Mouse (Mus musculus) CH12.LX (cell line): ENCODE results near the gene Olfr1136. TPM values are rescaled to one million over a fixed set of nuclear protein-coding genes. Genes with fewer than 3 reads are reported as not detected.

Source experiments
- DNase-seq: peaks from one replicate; pipeline ENCODE4 v3.0.0-alpha.2; 2013; ENCODE audit errors: extremely low read depth
- H3K27ac ChIP-seq: 2 replicates; pipeline ENCODE4 v1.5.1; 2012; ENCODE audit warnings: low read depth, mild to moderate bottlenecking, control low read depth, moderate library complexity; ENCODE audit not compliant: insufficient read depth
- H3K27me3 ChIP-seq: replicated peaks from 2 replicates; pipeline ENCODE3; 2012; ENCODE audit warnings: inconsistent platforms
- H3K36me3 ChIP-seq, 2 experiments: replicated peaks in 1 of 2; 2 replicates each; pipeline versions ENCODE3 to v1.6.1; 2012; ENCODE audit warnings: inconsistent platforms in 1 of 2, low read length in 1 of 2, mild to moderate bottlenecking in 1 of 2, mixed read lengths in 1 of 2, moderate library complexity in 1 of 2; ENCODE audit not compliant: control insufficient read depth in 1 of 2, insufficient read depth in 1 of 2
- H3K4me1 ChIP-seq, 2 experiments: 2 replicates each; pipeline ENCODE4 v1.6.1; 2012; ENCODE audit warnings: inconsistent platforms in 1 of 2, moderate library complexity in 1 of 2; ENCODE audit not compliant: insufficient read depth in 2 of 2, control insufficient read depth in 1 of 2
- H3K4me2 ChIP-seq: 2 replicates; pipeline ENCODE4 v1.6.1; 2012; ENCODE audit warnings: low read depth, mild to moderate bottlenecking, control low read depth; ENCODE audit not compliant: poor library complexity, insufficient read depth, severe bottlenecking
- H3K4me3 ChIP-seq, 3 experiments: fragments of 150-350 bp in 1 of 3; sonication (generic) in 1 of 3; replicated peaks in 1 of 3; 2 replicates each; pipeline versions ENCODE3 to v1.5.1; 2011 to 2012; ENCODE audit warnings: low read depth in 2 of 3, low read length in 2 of 3, mild to moderate bottlenecking in 2 of 3, moderate library complexity in 2 of 3, control low read depth in 1 of 3, improper control_type of control experiment in 1 of 3, inconsistent platforms in 1 of 3, mixed read lengths in 1 of 3; ENCODE audit not compliant: poor library complexity in 1 of 3
- H3K79me2 ChIP-seq: replicated peaks from 2 replicates; pipeline ENCODE4 v1.6.1; 2012; ENCODE audit warnings: mild to moderate bottlenecking, moderate library complexity; ENCODE audit not compliant: control insufficient read depth, poor library complexity, insufficient read depth, severe bottlenecking; ENCODE audit errors: extremely low read depth
- H3K9ac ChIP-seq: 2 replicates; pipeline ENCODE4 v1.6.1; 2012; ENCODE audit warnings: low read depth, mild to moderate bottlenecking, control low read depth, moderate library complexity; ENCODE audit not compliant: insufficient read depth
- H3K9me3 ChIP-seq: replicated peaks from 2 replicates; pipeline ENCODE3; 2012; ENCODE audit warnings: low read length, inconsistent platforms, mixed read lengths
- CHD2 ChIP-seq: IDR thresholded peaks from 2 replicates; pipeline ENCODE4 v1.6.1; 2011; ENCODE audit warnings: low read length, improper control_type of control experiment
- ETS1 ChIP-seq: conservative IDR thresholded peaks from 2 replicates; pipeline ENCODE4 v1.6.1; 2012; ENCODE audit warnings: low read depth, mild to moderate bottlenecking, inconsistent platforms, low read length, improper control_type of control experiment, moderate library complexity
- SIN3A ChIP-seq: IDR thresholded peaks from 2 replicates; pipeline ENCODE4 v1.6.1; 2012; ENCODE audit warnings: low read length, improper control_type of control experiment, inconsistent platforms
- TCF12 ChIP-seq: IDR thresholded peaks from 2 replicates; pipeline ENCODE4 v1.6.1; 2014; ENCODE audit warnings: low read depth, mild to moderate bottlenecking, inconsistent platforms, low read length, improper control_type of control experiment
- dilution Hi-C: fragments of 300-500 bp; cut with MboI; formaldehyde crosslinking; loops from 2 replicates; pipeline ENCODE4 v1.14.3; 2020; ENCODE audit warnings: low sequenced_read_pairs; ENCODE audit not compliant: extremely low pct_unique_long_range_greater_than_20kb, extremely low pct_ligation_motif_present
- in situ Hi-C: fragments of 300-500 bp; cut with MboI; formaldehyde crosslinking; loops from 3 replicates; pipeline ENCODE4 v1.14.3; 2019; ENCODE audit warnings: low sequenced_read_pairs, low pct_ligation_motif_present, low pct_unique_long_range_greater_than_20kb, mixed read lengths
- polyA plus RNA-seq: library from polyadenylated mRNA; unstranded; fragments of >175 nt; gene quantifications from 2 replicates; pipeline ENCODE4 v1.2.1, GENCODE M21; 2012; ENCODE audit warnings: low read depth; ENCODE audit not compliant: insufficient read length
- total RNA-seq, 2 experiments: library from RNA; depleted of rRNA; stranded (reverse); fragments of 300-350 nt in 1 of 2; fragments of >200 nt in 1 of 2; gene quantifications; 2 replicates each; pipeline ENCODE4 v1.2.3; 2012 to 2014

Gene Olfr1136
- total and polyA plus RNA-seq, 3 experiments = not detected

- in situ Hi-C loops = no loop called here
Observed at GRCm38 (mm10) chr2:87658360-87658759, 35.4 kb downstream of the Olfr1136 start, which contains the start of gene Olfr1134. Olfr1134 (minus strand) TSS chr2:87658460.

DNA sequence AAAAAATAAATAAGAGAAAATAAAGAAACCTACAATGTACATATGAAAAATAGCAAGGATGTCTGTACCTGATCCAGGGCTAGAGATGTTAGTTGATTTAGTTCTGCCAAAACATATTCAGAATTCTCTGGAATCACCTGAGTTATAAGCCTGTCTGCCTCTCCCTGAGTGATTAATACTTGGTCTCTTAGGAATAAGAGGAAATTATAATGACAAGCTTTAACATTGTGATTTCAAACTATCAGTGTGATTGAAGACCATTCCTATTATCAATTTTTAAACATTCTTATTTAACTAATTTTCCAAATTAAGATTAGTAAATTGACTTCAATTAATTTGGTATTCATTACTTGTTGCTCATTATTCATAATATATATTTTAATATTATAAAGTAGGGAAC, 46.5 kb downstream of the Olfr1136 start, which contains the start of gene Olfr1133:
Gene Olfr1133, minus strand, starts transcription at position 101 of the 400 bp plus-strand sequence.
- Histone ChIP-seq H3K9ac (no peak within 1 kb of the TSS), H3K79me2 (no peaks in the 10 kb centered on the region), H3K27ac (no peak within 1 kb of the TSS), H3K36me3 (no peaks in the 10 kb centered on the region), H3K9me3 (peaks cover 8% of the 10 kb centered on the region), H3K4me1 (no peaks in the 10 kb centered on the region), H3K4me2 (no peak within 1 kb of the TSS), H3K4me3 (no peak within 1 kb of the TSS), H3K27me3 (no peaks in the 10 kb centered on the region)
- in situ Hi-C loops (no loop called here), dilution Hi-C loops (no loop called here)
- no peak for TF ChIP-seq TCF12
- no peak for DNase-seq

More at GRCm38 (mm10) chr2:87658360-87658759, 35.4 kb downstream of the Olfr1136 start, which contains the start of gene Olfr1134:
- H3K9me3 ChIP-seq = peaks cover 19% of the 10 kb centered on the region
- H3K36me3 ChIP-seq = no peaks in the 10 kb centered on the region
- no peak within 1 kb of the TSS for H3K9ac ChIP-seq
- H3K4me3 ChIP-seq = no peak within 1 kb of the TSS
- H3K79me2 ChIP-seq = no peaks in the 10 kb centered on the region
- DNase-seq = no peak
- no peaks in the 10 kb centered on the region for H3K27me3 ChIP-seq
- dilution Hi-C loops = no loop called here
- TF ChIP-seq CHD2 (no peak), SIN3A (no peak), ETS1 (no peak)
- no peak within 1 kb of the TSS for H3K4me2 ChIP-seq
- H3K4me1 ChIP-seq = no peaks in the 10 kb centered on the region
- no peak within 1 kb of the TSS for H3K27ac ChIP-seq

Other genes with a start within 250 kb of the Olfr1136 start
Only the 20 nearest of the 25 such genes appear.
- not detected in 2 replicates for gene Olfr153, start 162.2 kb downstream of the Olfr1136 start, total RNA-seq (2012; rRNA removed)
- gene Olfr153, start 162.2 kb downstream of the Olfr1136 start, total RNA-seq (2014; rRNA removed) = not detected in 2 replicates
- not detected in 2 replicates for gene Olfr153, start 162.2 kb downstream of the Olfr1136 start, polyA plus RNA-seq
- not detected in 2 replicates for gene Olfr1128, start 148.4 kb downstream of the Olfr1136 start, total RNA-seq (2012; rRNA removed)
- not detected in 2 replicates for gene Olfr1128, start 148.4 kb downstream of the Olfr1136 start, total RNA-seq (2014; rRNA removed)
- not detected in 2 replicates for gene Olfr1128, start 148.4 kb downstream of the Olfr1136 start, polyA plus RNA-seq
- gene Olfr1129, start 120.0 kb downstream of the Olfr1136 start, total RNA-seq (2012; rRNA removed) = not detected in 2 replicates
- not detected in 2 replicates for gene Olfr1129, start 120.0 kb downstream of the Olfr1136 start, total RNA-seq (2014; rRNA removed)
- gene Olfr1129, start 120.0 kb downstream of the Olfr1136 start, polyA plus RNA-seq = 0.17 TPM in 1 of 2 replicates, not detected in the other
- not detected in 2 replicates for gene Olfr1130, start 87.7 kb downstream of the Olfr1136 start, total RNA-seq (2012; rRNA removed)
- gene Olfr1130, start 87.7 kb downstream of the Olfr1136 start, total RNA-seq (2014; rRNA removed) = not detected in 2 replicates
- gene Olfr1130, start 87.7 kb downstream of the Olfr1136 start, polyA plus RNA-seq = not detected in 2 replicates
- gene Olfr1131, start 66.8 kb downstream of the Olfr1136 start, total RNA-seq (2012; rRNA removed) = not detected in 2 replicates
- not detected in 2 replicates for gene Olfr1131, start 66.8 kb downstream of the Olfr1136 start, total RNA-seq (2014; rRNA removed)
- not detected in 2 replicates for gene Olfr1131, start 66.8 kb downstream of the Olfr1136 start, polyA plus RNA-seq
- not detected in 2 replicates for gene Olfr1132, start 56.4 kb downstream of the Olfr1136 start, total RNA-seq (2012; rRNA removed)
- gene Olfr1132, start 56.4 kb downstream of the Olfr1136 start, total RNA-seq (2014; rRNA removed) = not detected in 2 replicates
- gene Olfr1132, start 56.4 kb downstream of the Olfr1136 start, polyA plus RNA-seq = not detected in 2 replicates
- gene Olfr1133, start 46.6 kb downstream of the Olfr1136 start, total RNA-seq (2012; rRNA removed) = not detected in 2 replicates
- not detected in 2 replicates for gene Olfr1133, start 46.6 kb downstream of the Olfr1136 start, total RNA-seq (2014; rRNA removed)
- not detected in 2 replicates for gene Olfr1133, start 46.6 kb downstream of the Olfr1136 start, polyA plus RNA-seq
- gene Olfr1134, start 35.5 kb downstream of the Olfr1136 start, total RNA-seq (2012; rRNA removed) = not detected in 2 replicates
- gene Olfr1134, start 35.5 kb downstream of the Olfr1136 start, total RNA-seq (2014; rRNA removed) = not detected in 2 replicates
- not detected in 2 replicates for gene Olfr1134, start 35.5 kb downstream of the Olfr1136 start, polyA plus RNA-seq
- gene Olfr1135, start 20.3 kb downstream of the Olfr1136 start, total RNA-seq (2012; rRNA removed) = not detected in 2 replicates
- gene Olfr1135, start 20.3 kb downstream of the Olfr1136 start, total RNA-seq (2014; rRNA removed) = not detected in 2 replicates
- gene Olfr1135, start 20.3 kb downstream of the Olfr1136 start, polyA plus RNA-seq = not detected in 2 replicates
- not detected in 2 replicates for gene Olfr1137, start 19.2 kb upstream of the Olfr1136 start, total RNA-seq (2012; rRNA removed)
- not detected in 2 replicates for gene Olfr1137, start 19.2 kb upstream of the Olfr1136 start, total RNA-seq (2014; rRNA removed)
- gene Olfr1137, start 19.2 kb upstream of the Olfr1136 start, polyA plus RNA-seq = not detected in 2 replicates
- gene Olfr1138, start 46.0 kb upstream of the Olfr1136 start, total RNA-seq (2012; rRNA removed) = not detected in 2 replicates
- gene Olfr1138, start 46.0 kb upstream of the Olfr1136 start, total RNA-seq (2014; rRNA removed) = not detected in 2 replicates
- not detected in 2 replicates for gene Olfr1138, start 46.0 kb upstream of the Olfr1136 start, polyA plus RNA-seq
- not detected in 2 replicates for gene Olfr1140, start 49.8 kb upstream of the Olfr1136 start, total RNA-seq (2012; rRNA removed)
- not detected in 2 replicates for gene Olfr1140, start 49.8 kb upstream of the Olfr1136 start, total RNA-seq (2014; rRNA removed)
- not detected in 2 replicates for gene Olfr1140, start 49.8 kb upstream of the Olfr1136 start, polyA plus RNA-seq
- not detected in 2 replicates for gene Olfr1141, start 60.0 kb upstream of the Olfr1136 start, total RNA-seq (2012; rRNA removed)
- not detected in 2 replicates for gene Olfr1141, start 60.0 kb upstream of the Olfr1136 start, total RNA-seq (2014; rRNA removed)
- not detected in 2 replicates for gene Olfr1141, start 60.0 kb upstream of the Olfr1136 start, polyA plus RNA-seq
- not detected in 2 replicates for gene Olfr152, start 85.5 kb upstream of the Olfr1136 start, total RNA-seq (2012; rRNA removed)
- gene Olfr152, start 85.5 kb upstream of the Olfr1136 start, total RNA-seq (2014; rRNA removed) = not detected in 2 replicates
- not detected in 2 replicates for gene Olfr152, start 85.5 kb upstream of the Olfr1136 start, polyA plus RNA-seq
- not detected in 2 replicates for gene Olfr1143, start 106.6 kb upstream of the Olfr1136 start, total RNA-seq (2012; rRNA removed)
- gene Olfr1143, start 106.6 kb upstream of the Olfr1136 start, total RNA-seq (2014; rRNA removed) = not detected in 2 replicates
- not detected in 2 replicates for gene Olfr1143, start 106.6 kb upstream of the Olfr1136 start, polyA plus RNA-seq
- gene Olfr1145, start 115.9 kb upstream of the Olfr1136 start, total RNA-seq (2012; rRNA removed) = not detected in 2 replicates
- gene Olfr1145, start 115.9 kb upstream of the Olfr1136 start, total RNA-seq (2014; rRNA removed) = not detected in 2 replicates
- gene Olfr1145, start 115.9 kb upstream of the Olfr1136 start, polyA plus RNA-seq = not detected in 2 replicates
- gene Olfr1148, start 136.6 kb upstream of the Olfr1136 start, total RNA-seq (2012; rRNA removed) = not detected in 2 replicates
- not detected in 2 replicates for gene Olfr1148, start 136.6 kb upstream of the Olfr1136 start, total RNA-seq (2014; rRNA removed)
- gene Olfr1148, start 136.6 kb upstream of the Olfr1136 start, polyA plus RNA-seq = not detected in 2 replicates
- gene Olfr1150-ps1, start 150.0 kb upstream of the Olfr1136 start, total RNA-seq (2012; rRNA removed) = not detected in 2 replicates
- gene Olfr1150-ps1, start 150.0 kb upstream of the Olfr1136 start, total RNA-seq (2014; rRNA removed) = not detected in 2 replicates
- gene Olfr1150-ps1, start 150.0 kb upstream of the Olfr1136 start, polyA plus RNA-seq = not detected in 2 replicates
- gene Olfr1151, start 161.9 kb upstream of the Olfr1136 start, total RNA-seq (2012; rRNA removed) = not detected in 2 replicates
- not detected in 2 replicates for gene Olfr1151, start 161.9 kb upstream of the Olfr1136 start, total RNA-seq (2014; rRNA removed)
- not detected in 2 replicates for gene Olfr1151, start 161.9 kb upstream of the Olfr1136 start, polyA plus RNA-seq
- gene Olfr1152, start 172.5 kb upstream of the Olfr1136 start, total RNA-seq (2012; rRNA removed) = not detected in 2 replicates
- gene Olfr1152, start 172.5 kb upstream of the Olfr1136 start, total RNA-seq (2014; rRNA removed) = not detected in 2 replicates
- 0.04 and 0.05 TPM in 2 replicates for gene Olfr1152, start 172.5 kb upstream of the Olfr1136 start, polyA plus RNA-seq